Mouse (Mus musculus) heart, embryonic 14.5 days (tissue): ENCODE measurements around the gene Elmo3. TPM values are rescaled to one million over a fixed set of nuclear protein-coding genes. Genes with fewer than 3 reads are reported as not detected.
A peak's percentile ranks its signal among the peaks of the same experiment; 100 is the strongest.

Source experiments
- ATAC-seq: fragments of 200-750 bp; cut with Nextera tagmentation; 2 replicates; pipeline ENCODE4 v1.8.0; 2017; ENCODE audit warnings: low read depth, moderate TSS enrichment; ENCODE audit not compliant: insufficient number of reproducible peaks, insufficient read depth, low FRiP score
- H3K27ac ChIP-seq, 2 experiments: fragments of 200-500 bp in 1 of 2; fragments of 300-500 bp in 1 of 2; sonication (generic) in 1 of 2; replicated peaks in 1 of 2; 2 replicates each; pipeline ENCODE4 v1.5.1; 2012 to 2014; ENCODE audit warnings: low read depth in 2 of 2, low read length in 2 of 2, control low read depth in 1 of 2, mild to moderate bottlenecking in 1 of 2, mixed read lengths in 1 of 2; ENCODE audit not compliant: control insufficient read depth in 1 of 2, insufficient read depth in 1 of 2
- H3K27me3 ChIP-seq: fragments of 300-500 bp; sonication (generic); 2 replicates; pipeline ENCODE4 v1.6.1; 2014; ENCODE audit warnings: mild to moderate bottlenecking, low read length, control low read depth; ENCODE audit not compliant: control insufficient read depth, insufficient read depth
- H3K36me3 ChIP-seq: fragments of 300-500 bp; sonication (generic); 2 replicates; pipeline ENCODE4 v1.6.1; 2014; ENCODE audit warnings: mild to moderate bottlenecking, control low read depth, low read length, mixed read lengths; ENCODE audit not compliant: control insufficient read depth, insufficient read depth
- H3K4me1 ChIP-seq, 2 experiments: fragments of 200-500 bp in 1 of 2; fragments of 300-500 bp in 1 of 2; sonication (generic) in 1 of 2; 2 replicates each; pipeline ENCODE4 v1.6.1; 2012 to 2014; ENCODE audit warnings: low read length in 2 of 2, control low read depth in 1 of 2, mixed read lengths in 1 of 2; ENCODE audit not compliant: control insufficient read depth in 2 of 2, insufficient read depth in 2 of 2
- H3K4me2 ChIP-seq: fragments of 300-500 bp; sonication (generic); 2 replicates; pipeline ENCODE4 v1.6.1; 2014; ENCODE audit warnings: mild to moderate bottlenecking, low read length
- H3K4me3 ChIP-seq, 2 experiments: fragments of 200-500 bp in 1 of 2; fragments of 300-500 bp in 1 of 2; sonication (generic) in 1 of 2; 2 replicates each; pipeline ENCODE4 v1.5.1; 2012 to 2014; ENCODE audit warnings: low read length in 2 of 2, mild to moderate bottlenecking in 2 of 2, control low read depth in 1 of 2, low read depth in 1 of 2, moderate library complexity in 1 of 2; ENCODE audit not compliant: control insufficient read depth in 1 of 2, insufficient read depth in 1 of 2
- H3K9ac ChIP-seq: fragments of 300-500 bp; sonication (generic); 2 replicates; pipeline ENCODE4 v1.6.1; 2014; ENCODE audit warnings: mild to moderate bottlenecking, low read length
- H3K9me3 ChIP-seq: fragments of 300-500 bp; sonication (generic); 2 replicates; pipeline ENCODE4 v1.6.1; 2016; ENCODE audit warnings: low read length, control low read depth; ENCODE audit not compliant: control insufficient read depth
- WGBS: fragments of 180-500 bp; shearing (Covaris S2); extraction: QIAGEN DNeasy Blood & Tissue Kit; methylation state at CpG from one replicate; pipeline ENCODE4 v1.1.7; 2014; 5-methylcytosine and 5-hydroxymethylcytosine counted together
- polyA plus RNA-seq: library from polyadenylated mRNA; unstranded; fragments of >200 nt; fragmentation: Nextera tagmentation; extraction: Ambion mirVana; gene quantifications from 2 replicates; pipeline ENCODE4 v1.2.1, GENCODE M21; 2014

Gene Elmo3
- polyA plus RNA-seq, 1 experiment from 2014 or later: 3.4 TPM

DNA sequence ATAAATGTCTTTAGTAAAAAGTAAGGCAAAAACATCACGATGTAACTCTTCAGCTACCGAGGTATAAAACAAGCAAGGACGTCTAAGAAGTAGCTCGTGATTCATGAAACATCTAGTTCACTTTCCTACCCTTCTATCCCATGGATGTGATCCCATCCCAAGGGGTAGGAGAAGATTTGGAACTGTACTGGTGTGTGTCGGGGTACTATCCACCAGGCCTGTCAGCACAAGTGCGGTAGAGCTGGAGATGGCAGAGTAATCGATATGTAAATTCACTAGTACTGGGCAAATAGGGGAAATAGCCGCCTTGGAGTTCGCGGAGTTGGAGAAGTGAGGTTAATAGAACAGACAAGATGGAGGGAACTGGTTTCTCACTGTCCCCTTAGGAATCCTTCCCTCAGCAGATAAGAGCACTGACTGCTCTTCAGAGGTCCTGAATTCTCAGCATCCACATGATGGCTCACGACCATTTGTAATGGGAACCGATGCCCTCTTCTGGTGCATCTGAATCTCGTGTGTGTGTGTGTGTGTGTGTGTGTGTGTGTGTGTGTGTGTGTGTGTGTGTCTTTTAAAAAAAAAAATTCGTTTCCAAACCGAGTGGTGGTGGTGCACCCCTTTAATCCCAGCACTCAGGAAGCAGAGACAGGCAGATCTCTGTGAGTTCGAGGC is 42.0 kb upstream of the Elmo3 start:
- Histone ChIP-seq H3K9ac (no peak overlapping the region), H3K36me3 (no peaks in the 10 kb centered on the region), H3K4me1 (peaks cover 4 to 31% of the 10 kb centered on the region in 2 experiments; a peak in 3 of 4 replicates), H3K4me3 (peak overlapping the region in 1 of 2 experiments; percentile 59; a peak in 1 of 4 replicates), H3K4me2 (peak overlapping the region; percentile 95), H3K27ac (no peak overlapping the region), H3K27me3 (peaks cover 38% of the 10 kb centered on the region), H3K9me3 (0 out of 2 replicates have a peak, but pooled peaks cover 3% of the 10 kb centered on the region)
- ATAC-seq: no peak
- WGBS: 40% methylated on average over 16 of the region's 16 CpGs

DNA sequence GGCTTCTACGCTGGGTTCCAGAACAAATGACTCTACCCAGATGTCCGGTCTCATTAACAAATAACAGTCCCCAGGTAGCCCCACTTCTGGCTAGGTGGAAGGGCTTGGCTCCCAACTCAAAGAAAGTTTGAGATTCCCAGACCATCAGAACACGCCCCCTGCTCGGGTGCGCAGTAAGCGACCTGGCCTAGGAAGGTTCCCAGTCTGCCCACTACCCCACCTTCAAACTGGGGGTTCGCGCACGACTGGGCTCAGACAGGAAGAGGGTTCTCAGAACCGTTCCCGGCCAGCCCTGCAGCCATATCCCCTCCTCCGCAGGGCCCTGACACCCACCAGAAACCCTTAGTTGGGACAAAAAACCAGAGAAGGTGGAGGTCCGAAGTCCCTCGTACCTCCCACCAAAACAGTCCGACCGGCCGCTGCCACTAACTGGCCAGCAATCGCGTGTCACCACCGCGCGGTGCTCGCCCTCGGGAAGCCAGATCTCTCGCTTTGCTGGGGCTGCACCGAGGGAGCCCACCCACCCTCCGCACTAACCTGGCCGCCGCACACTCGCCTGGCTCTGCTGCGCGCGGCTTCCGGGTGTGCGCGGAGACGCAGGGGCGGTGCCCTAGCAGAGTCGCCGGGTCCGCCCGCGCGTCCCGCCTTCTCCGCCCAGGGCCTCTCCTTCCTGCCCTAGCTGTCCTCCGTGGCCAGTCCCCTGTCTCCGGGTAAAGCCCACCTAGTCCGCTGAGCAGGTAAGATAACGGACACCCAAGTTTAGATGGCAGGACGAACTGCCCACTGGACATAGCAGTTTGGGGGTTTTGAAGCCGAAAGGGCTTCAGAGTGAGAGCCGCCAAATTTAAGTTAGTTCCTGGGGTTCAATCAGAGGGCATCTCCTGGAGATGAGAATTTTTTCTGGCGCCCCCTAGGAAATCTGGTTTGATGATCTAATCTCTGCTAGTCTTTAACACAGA is 41.1 kb upstream of the Elmo3 start, which contains the start of the genes Tradd and Fbxl8:
Gene Tradd, minus strand, starts transcription at position 586 of the 959 bp plus-strand sequence.
Gene Fbxl8, plus strand, starts transcription at position 625 of the 959 bp plus-strand sequence.
- 2% methylated on average over 54 of the region's 54 CpGs for WGBS
- no peak within 1 kb of the TSS for H3K27ac ChIP-seq
- H3K4me3 ChIP-seq: peak within 1 kb of the TSS; percentile 59 to 76
- H3K4me1 ChIP-seq: peaks cover 8 to 30% of the 10 kb centered on the region in 2 experiments; a peak in 3 of 4 replicates
- H3K9me3 ChIP-seq: 0 out of 2 replicates have a peak, but pooled peaks cover 3% of the 10 kb centered on the region
- H3K36me3 ChIP-seq: no peaks in the 10 kb centered on the region
- ATAC-seq: peak; percentile 76
- peak within 1 kb of the TSS; percentile 80 for H3K9ac ChIP-seq
- peaks cover 41% of the 10 kb centered on the region for H3K27me3 ChIP-seq
- H3K4me2 ChIP-seq: peak within 1 kb of the TSS; percentile 95

DNA sequence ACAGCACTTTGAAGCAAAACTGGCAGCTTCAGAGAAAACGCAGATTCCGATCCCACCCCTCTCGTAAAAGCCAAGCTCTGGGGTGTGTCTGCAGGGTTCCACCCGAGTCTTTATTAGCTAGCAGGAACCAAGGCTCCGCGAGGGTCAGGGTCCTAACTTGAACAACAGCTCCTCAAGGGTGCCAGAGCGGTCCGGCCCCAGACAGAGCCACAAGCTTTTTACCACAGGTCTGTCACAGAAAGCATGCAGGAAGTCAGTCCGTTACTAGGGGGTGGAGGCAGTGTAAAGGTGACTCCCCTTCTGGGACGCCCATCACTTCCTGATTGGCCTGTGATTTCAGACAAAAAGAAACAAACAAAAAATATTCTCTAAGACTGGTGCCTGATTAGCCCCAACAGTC is 40.3 kb upstream of the Elmo3 start:
- 12% methylated on average over 10 of the region's 10 CpGs for WGBS
- ATAC-seq: no peak
- H3K9ac ChIP-seq: peak overlapping the region; percentile 80
- H3K4me2 ChIP-seq: peak overlapping the region; percentile 95
- no peak overlapping the region for H3K27ac ChIP-seq
- H3K4me3 ChIP-seq: peak overlapping the region; percentile 59 to 76
- no peaks in the 10 kb centered on the region for H3K36me3 ChIP-seq
- peaks cover 46% of the 10 kb centered on the region for H3K27me3 ChIP-seq
- 0 out of 2 replicates have a peak, but pooled peaks cover 3% of the 10 kb centered on the region for H3K9me3 ChIP-seq
- H3K4me1 ChIP-seq: peaks cover 13 to 30% of the 10 kb centered on the region in 2 experiments; a peak in 3 of 4 replicates

DNA sequence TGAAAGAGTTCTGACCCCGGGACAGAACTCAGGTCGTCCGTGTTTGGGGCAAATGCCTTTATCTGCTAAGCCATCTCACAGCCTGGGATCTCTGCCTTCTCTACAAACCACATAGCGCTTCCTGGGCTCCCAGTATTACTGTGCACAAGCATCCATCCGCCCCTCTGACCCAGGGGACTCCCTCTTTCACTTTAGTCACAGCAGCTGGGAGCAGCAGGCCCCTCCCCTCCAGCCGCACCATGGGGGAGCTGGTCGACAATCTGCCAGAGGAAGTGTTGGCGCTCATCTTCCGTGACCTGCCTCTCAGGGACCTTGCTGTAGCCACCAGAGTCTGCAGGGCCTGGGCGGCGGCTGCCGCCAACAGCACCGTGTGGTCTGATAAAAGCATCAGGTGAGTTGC is 38.6 kb upstream of the Elmo3 start:
- Histone ChIP-seq H3K27me3 (peaks cover 56% of the 10 kb centered on the region), H3K9ac (no peak overlapping the region), H3K4me1 (peaks cover 13 to 33% of the 10 kb centered on the region in 2 experiments; a peak in 3 of 4 replicates), H3K4me2 (no peak overlapping the region), H3K4me3 (no peak overlapping the region), H3K9me3 (no peaks in the 10 kb centered on the region), H3K27ac (no peak overlapping the region), H3K36me3 (no peaks in the 10 kb centered on the region)
- no peak for ATAC-seq
- WGBS: 44% methylated on average over 13 of the region's 13 CpGs

DNA sequence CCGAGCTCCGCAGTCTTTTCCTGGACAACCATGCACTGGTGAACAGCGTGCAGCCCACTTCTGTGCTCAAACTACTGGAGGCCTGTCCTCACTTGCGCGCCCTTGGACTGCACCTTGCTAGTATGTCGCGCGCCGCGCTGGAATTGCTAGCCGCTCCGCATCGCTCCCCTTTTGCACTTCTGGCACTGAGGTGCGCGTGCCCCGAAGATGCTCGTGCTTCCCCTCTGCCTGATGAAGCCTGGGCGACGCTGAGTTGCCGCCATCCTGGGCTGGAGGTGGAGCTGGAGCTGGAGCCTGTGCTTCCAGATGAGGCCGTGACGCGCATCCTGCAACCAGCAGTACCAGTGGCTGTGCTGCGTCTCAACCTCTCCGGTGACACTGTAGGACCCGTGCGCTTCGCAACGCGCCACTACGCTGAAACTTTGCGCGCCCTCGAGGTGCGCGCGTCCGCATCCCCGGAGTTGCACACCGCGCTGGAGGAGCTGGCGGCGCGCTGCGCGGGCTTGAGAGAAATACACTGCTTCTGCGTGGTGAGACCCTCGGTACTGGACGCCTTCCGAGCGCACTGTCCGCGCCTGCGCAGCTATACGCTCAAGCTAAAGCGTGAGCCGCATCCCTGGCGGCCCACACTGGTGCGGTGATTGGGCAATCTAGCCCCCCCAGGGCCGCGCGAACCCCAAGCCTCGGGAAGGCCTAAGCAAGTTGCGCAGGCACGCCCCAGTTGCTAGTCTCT is 36.9 kb upstream of the Elmo3 start:
- peak overlapping the region; percentile 44 to 54 for H3K4me3 ChIP-seq
- under 1% methylated on average over 65 of the region's 65 CpGs for WGBS

DNA sequence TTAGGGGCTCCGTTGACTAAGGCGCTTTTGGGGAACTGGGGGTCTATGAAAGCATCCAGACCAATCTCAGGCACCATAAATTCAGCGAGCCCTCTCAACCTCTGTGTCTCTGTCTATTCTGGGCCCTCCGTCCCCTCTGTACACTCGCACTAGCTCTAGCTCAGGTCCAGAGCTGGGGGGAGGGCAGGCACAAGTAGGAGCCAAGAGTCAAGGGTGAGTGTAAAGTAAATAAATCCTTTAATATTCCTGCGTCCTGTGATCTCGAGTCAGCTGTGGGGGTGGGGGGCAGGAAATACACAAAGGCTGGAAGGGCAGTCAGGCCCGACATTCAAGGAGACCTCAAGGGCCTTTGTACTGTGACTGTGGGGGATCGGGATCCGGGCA is 36.3 kb upstream of the Elmo3 start:
- no peaks in the 10 kb centered on the region for H3K9me3 ChIP-seq
- peak overlapping the region; percentile 97 for H3K4me2 ChIP-seq
- H3K27me3 ChIP-seq: peaks cover 79% of the 10 kb centered on the region
- H3K4me1 ChIP-seq: peaks cover 13 to 30% of the 10 kb centered on the region in 2 experiments; a peak in 3 of 4 replicates
- ATAC-seq: no peak
- peak overlapping the region; percentile 69 for H3K9ac ChIP-seq
- no peaks in the 10 kb centered on the region for H3K36me3 ChIP-seq
- peak overlapping the region; percentile 44 to 54 for H3K4me3 ChIP-seq
- no peak overlapping the region for H3K27ac ChIP-seq
- 4% methylated on average over 10 of the region's 10 CpGs for WGBS

More for the DNA sequence above, 36.9 kb upstream of the Elmo3 start:
- peaks cover 13 to 33% of the 10 kb centered on the region in 2 experiments; a peak in 3 of 4 replicates for H3K4me1 ChIP-seq
- H3K36me3 ChIP-seq: no peaks in the 10 kb centered on the region
- peak; percentile 29 for ATAC-seq
- H3K4me2 ChIP-seq: peak overlapping the region; percentile 97
- H3K9me3 ChIP-seq: no peaks in the 10 kb centered on the region
- no peak overlapping the region for H3K27ac ChIP-seq
- H3K27me3 ChIP-seq: peaks cover 73% of the 10 kb centered on the region
- H3K9ac ChIP-seq: peak overlapping the region; percentile 69
